Mouse (Mus musculus) left cerebral cortex, adult 11 months (tissue): Measurements from ENCODE around the gene Paf1.
"Not testable (repeated sequence)": the region's sequence is repeated elsewhere in the genome, so short reads cannot be mapped to it uniquely, and the experiment has no call there.

ENCODE experiments used
- DNase-seq: peaks from one replicate; pipeline ENCODE4 v3.0.0; 2022; ENCODE audit warnings: low spot score

Paf1 gene

GRCm38 (mm10) chr7:28384162-28384561, 8.6 kb upstream of the Paf1 start:
- DNase-seq: no peak

GRCm38 (mm10) chr7:28385196-28385595, 7.6 kb upstream of the Paf1 start:
- no peak for DNase-seq

GRCm38 (mm10) chr7:28386007-28386406, 6.7 kb upstream of the Paf1 start:
- no peak for DNase-seq

- DNase-seq: peak; percentile 62
These were observed 6.3 kb upstream of the Paf1 start for GRCm38 (mm10) chr7:28386462-28386861.

GRCm38 (mm10) chr7:28386877-28387276, 5.9 kb upstream of the Paf1 start:
- not testable (repeated sequence) for DNase-seq

- DNase-seq: not testable (repeated sequence)
These were observed 5.4 kb upstream of the Paf1 start for GRCm38 (mm10) chr7:28387384-28387783.

- DNase-seq: no peak
These were observed 2.4 kb upstream of the Paf1 start for GRCm38 (mm10) chr7:28390331-28390730.

- DNase-seq: no peak
These were observed 661 bp downstream of the Paf1 start for GRCm38 (mm10) chr7:28393272-28393951.

GRCm38 (mm10) chr7:28395425-28395824, 2.7 kb downstream of the Paf1 start:
- no peak for DNase-seq

GRCm38 (mm10) chr7:28398000-28398399, 5.2 kb downstream of the Paf1 start:
- no peak for DNase-seq

- DNase-seq: no peak
These were observed 6.1 kb downstream of the Paf1 start for GRCm38 (mm10) chr7:28398696-28399340.

- no peak for DNase-seq
These were observed 8.3 kb downstream of the Paf1 start for GRCm38 (mm10) chr7:28401030-28401429.

GRCm38 (mm10) chr7:28401942-28402341, 9.2 kb downstream of the Paf1 start:
- DNase-seq: no peak

- DNase-seq: no peak
These were observed 18.2 kb downstream of the Paf1 start for GRCm38 (mm10) chr7:28410841-28411475.

- DNase-seq: no peak
These were observed 20.1 kb downstream of the Paf1 start for GRCm38 (mm10) chr7:28412826-28413225.

GRCm38 (mm10) chr7:28417368-28417767, 24.6 kb downstream of the Paf1 start:
- DNase-seq: no peak

GRCm38 (mm10) chr7:28418096-28418670, 25.4 kb downstream of the Paf1 start:
- no peak for DNase-seq

GRCm38 (mm10) chr7:28419416-28419815, 26.7 kb downstream of the Paf1 start:
- no peak for DNase-seq

GRCm38 (mm10) chr7:28423018-28423417, 30.3 kb downstream of the Paf1 start:
- no peak for DNase-seq

- DNase-seq: no peak
These were observed 35.0 kb downstream of the Paf1 start for GRCm38 (mm10) chr7:28427738-28428137.

- DNase-seq: no peak
These were observed 37.8 kb downstream of the Paf1 start for GRCm38 (mm10) chr7:28430512-28430911.

GRCm38 (mm10) chr7:28432252-28432651, 39.5 kb downstream of the Paf1 start:
- no peak for DNase-seq

- no peak for DNase-seq
These were observed 43.0 kb downstream of the Paf1 start for GRCm38 (mm10) chr7:28435660-28436259.
